Mouse (Mus musculus) kidney, embryonic 15.5 days (tissue): Measurements from ENCODE around the gene Rnf31. TPM values are rescaled to one million over a fixed set of nuclear protein-coding genes. Genes with fewer than 3 reads are reported as not detected.

Source experiments
- ATAC-seq: fragments of 200-750 bp; cut with Nextera tagmentation; replicated peaks from 2 replicates; pipeline ENCODE4 v1.8.0; 2017; ENCODE audit warnings: moderate TSS enrichment; ENCODE audit not compliant: low FRiP score
- H3K27ac ChIP-seq: fragments of 300-500 bp; sonication (generic); 2 replicates; pipeline ENCODE4 v1.5.1; 2015; ENCODE audit warnings: mild to moderate bottlenecking, inconsistent platforms
- H3K27me3 ChIP-seq: fragments of 300-500 bp; sonication (generic); 2 replicates; pipeline ENCODE4 v1.6.1; 2015; ENCODE audit warnings: inconsistent platforms
- H3K36me3 ChIP-seq: fragments of 300-500 bp; sonication (generic); 2 replicates; pipeline ENCODE4 v1.6.1; 2015; ENCODE audit warnings: inconsistent platforms
- H3K4me1 ChIP-seq: fragments of 300-500 bp; sonication (generic); 2 replicates; pipeline ENCODE4 v1.6.1; 2015; ENCODE audit warnings: inconsistent platforms
- H3K4me2 ChIP-seq: fragments of 300-500 bp; sonication (generic); 2 replicates; pipeline ENCODE4 v1.6.1; 2015; ENCODE audit warnings: moderate library complexity, mild to moderate bottlenecking, inconsistent platforms
- H3K4me3 ChIP-seq: fragments of 300-500 bp; sonication (generic); replicated peaks from 2 replicates; pipeline ENCODE4 v1.5.1; 2015; ENCODE audit warnings: mild to moderate bottlenecking, inconsistent platforms
- H3K9ac ChIP-seq: fragments of 300-500 bp; sonication (generic); 2 replicates; pipeline ENCODE4 v1.6.1; 2015; ENCODE audit warnings: mild to moderate bottlenecking, inconsistent platforms
- H3K9me3 ChIP-seq: fragments of 300-500 bp; sonication (generic); replicated peaks from 2 replicates; pipeline ENCODE4 v1.6.1; 2016; ENCODE audit warnings: inconsistent platforms
- WGBS: fragments of 180-500 bp; shearing (Covaris S2); methylation state at CpG from one replicate; pipeline ENCODE4 v1.1.7; 2015; ENCODE audit warnings: mixed read lengths; 5-methylcytosine and 5-hydroxymethylcytosine counted together
- polyA plus RNA-seq: library from polyadenylated mRNA; unstranded; fragments of >200 nt; fragmentation: Nextera tagmentation; extraction: Ambion mirVana; gene quantifications from 2 replicates; pipeline ENCODE4 v1.2.1, GENCODE M21; 2015

Gene Rnf31
- polyA plus RNA-seq, 1 experiment from 2014 or later = 21.7 TPM

DNA sequence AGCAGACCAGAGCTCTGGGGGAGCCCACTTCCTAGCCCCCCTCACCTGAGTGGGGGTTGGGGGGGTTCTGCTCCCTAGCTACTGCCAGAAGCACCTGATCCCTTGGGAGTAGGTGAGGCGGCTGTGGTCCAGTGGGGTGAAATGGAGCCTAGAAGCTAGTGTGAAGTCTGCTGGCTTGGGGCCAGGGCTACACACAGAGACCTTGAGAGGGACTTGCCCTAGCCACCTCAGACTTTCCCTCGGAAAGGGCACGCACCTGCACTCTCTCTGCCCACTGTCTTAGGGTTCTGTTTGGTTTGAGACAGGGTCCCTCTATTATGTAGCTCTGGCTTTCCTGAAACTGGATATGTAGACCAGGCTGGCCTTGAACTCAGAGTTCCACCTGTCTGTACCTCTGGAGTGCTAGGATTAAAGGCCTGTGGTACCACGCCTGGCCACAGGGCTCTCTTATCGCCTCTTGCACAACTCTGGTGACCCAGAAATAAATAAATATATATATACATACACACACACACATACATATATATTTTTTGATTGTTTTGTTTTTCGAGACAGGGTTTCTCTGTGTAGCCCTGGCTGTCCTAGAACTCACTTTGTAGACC, 12.7 kb upstream of the Rnf31 start:
- H3K27me3 ChIP-seq = no peaks in the 10 kb centered on the region
- peak; percentile 45 for ATAC-seq
- no peaks in the 10 kb centered on the region for H3K9me3 ChIP-seq
- H3K9ac ChIP-seq = peak overlapping the region; percentile 88
- peaks cover 23% of the 10 kb centered on the region for H3K36me3 ChIP-seq
- peak overlapping the region; percentile 77 for H3K4me3 ChIP-seq
- H3K27ac ChIP-seq = peak overlapping the region; percentile 86
- peaks cover 29% of the 10 kb centered on the region for H3K4me1 ChIP-seq
- WGBS = 30% methylated on average over 6 of the region's 6 CpGs
- H3K4me2 ChIP-seq = peak overlapping the region; percentile 89

DNA sequence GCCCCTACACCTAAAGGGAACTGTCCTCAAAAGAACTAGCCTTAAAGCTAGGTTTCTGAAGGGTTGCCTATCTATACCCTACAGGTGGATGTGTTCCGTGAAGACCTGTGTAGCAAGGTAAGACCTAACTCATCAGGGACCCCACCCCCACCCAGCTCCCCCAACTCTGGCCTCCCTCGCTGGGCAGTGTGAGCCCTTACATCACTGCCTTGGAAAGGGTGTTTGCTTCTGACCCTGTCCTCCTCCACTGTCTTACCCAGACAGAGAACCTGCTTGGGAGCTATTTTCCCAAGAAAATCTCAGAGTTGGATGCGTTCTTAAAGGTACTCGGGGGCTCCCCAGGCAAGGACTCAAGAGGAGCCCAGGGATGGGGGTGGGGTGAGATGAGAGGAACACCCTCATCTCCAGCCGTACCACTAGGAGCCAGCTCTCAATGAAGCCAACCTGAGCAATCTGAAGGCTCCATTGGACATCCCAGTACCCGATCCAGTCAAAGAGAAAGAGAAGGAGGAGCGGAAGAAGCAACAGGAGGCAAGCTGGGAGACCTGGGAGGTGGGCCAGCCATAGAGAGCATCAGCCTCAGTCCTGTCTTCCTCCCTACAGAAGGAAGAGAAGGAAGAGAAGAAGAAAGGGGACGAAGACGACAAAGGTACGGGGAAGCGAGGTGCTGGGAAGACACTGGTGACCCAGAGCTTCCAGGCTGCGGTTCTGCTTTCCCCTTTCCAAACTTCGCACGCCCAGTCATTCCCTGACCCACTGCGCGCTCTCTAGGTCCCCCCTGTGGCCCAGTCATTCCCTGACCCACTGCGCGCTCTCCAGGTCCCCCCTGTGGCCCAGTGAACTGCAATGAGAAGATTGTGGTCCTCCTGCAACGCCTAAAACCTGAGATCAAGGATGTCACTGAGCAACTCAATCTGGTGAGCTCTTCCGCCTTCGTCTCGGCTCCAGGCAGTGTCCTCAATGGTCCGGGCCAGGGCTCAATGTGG, 11.7 kb upstream of the Rnf31 start:
- no peaks in the 10 kb centered on the region for H3K27me3 ChIP-seq
- H3K9me3 ChIP-seq = no peaks in the 10 kb centered on the region
- H3K27ac ChIP-seq = no peak overlapping the region
- peaks cover 35% of the 10 kb centered on the region for H3K4me1 ChIP-seq
- no peak overlapping the region for H3K9ac ChIP-seq
- WGBS = 91% methylated on average over 23 of the region's 23 CpGs
- ATAC-seq = no peak
- 0 out of 2 replicates have a peak overlapping the region, but pooled peaks have one; percentile 89 for H3K4me2 ChIP-seq
- no peak overlapping the region for H3K4me3 ChIP-seq
- H3K36me3 ChIP-seq = peaks cover 23% of the 10 kb centered on the region

DNA sequence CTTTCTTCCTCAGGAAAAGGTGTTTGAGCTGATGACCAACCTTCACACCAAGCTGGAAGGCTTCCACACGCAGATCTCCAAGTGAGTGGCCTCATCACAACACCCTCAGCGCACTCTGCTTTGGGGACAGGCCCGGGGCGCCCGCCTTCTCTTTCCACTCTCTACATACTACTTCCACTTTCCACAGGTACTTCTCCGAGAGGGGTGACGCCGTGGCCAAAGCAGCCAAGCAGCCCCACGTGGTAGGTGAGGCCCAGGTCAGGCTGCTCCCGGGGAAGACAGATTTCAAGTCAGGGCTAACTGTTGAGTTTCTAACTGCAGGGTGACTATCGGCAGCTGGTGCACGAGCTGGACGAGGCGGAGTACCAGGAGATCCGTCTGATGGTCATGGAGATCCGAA, 10.8 kb upstream of the Rnf31 start:
- no peak overlapping the region for H3K4me2 ChIP-seq
- 96% methylated on average over 16 of the region's 16 CpGs for WGBS
- no peak overlapping the region for H3K27ac ChIP-seq
- H3K36me3 ChIP-seq = peaks cover 23% of the 10 kb centered on the region
- H3K9ac ChIP-seq = no peak overlapping the region
- H3K4me1 ChIP-seq = peaks cover 35% of the 10 kb centered on the region
- no peak for ATAC-seq
- H3K4me3 ChIP-seq = no peak overlapping the region
- H3K27me3 ChIP-seq = no peaks in the 10 kb centered on the region
- H3K9me3 ChIP-seq = no peaks in the 10 kb centered on the region

DNA sequence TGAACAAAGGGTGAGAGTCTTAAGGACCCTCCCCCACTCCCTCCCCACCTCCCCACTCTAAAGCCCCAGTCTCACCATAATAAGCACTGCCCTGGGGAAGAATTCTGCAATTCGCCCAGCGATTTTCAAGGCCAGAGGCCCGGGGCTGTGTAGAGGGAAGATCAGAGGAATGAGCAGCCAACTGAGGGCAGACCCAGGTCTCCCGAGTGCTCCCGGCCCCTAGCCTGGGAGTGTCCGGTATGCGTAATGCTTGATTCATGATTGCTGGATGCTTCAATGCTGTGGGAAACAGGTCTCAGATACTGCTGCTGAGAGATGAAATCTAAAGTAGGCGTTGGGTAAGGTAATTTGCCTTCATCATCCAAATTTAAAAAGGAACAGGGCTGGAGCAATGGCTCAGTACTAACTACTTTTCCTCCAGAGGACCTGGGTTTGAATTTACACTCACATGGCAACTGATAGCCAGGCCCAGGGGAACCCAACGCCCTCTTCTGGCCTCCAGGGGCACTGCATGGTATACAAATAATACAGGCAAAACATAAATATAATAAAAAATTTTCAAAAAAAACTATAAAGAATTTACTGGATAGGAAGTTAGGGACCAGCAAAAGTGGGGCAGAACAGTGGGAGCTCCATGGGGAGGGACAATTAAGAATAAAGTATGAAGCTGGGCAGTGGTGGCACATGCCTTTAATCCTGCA, 9.4 kb upstream of the Rnf31 start:
- H3K4me3 ChIP-seq = no peak overlapping the region
- H3K27me3 ChIP-seq = no peaks in the 10 kb centered on the region
- no peak overlapping the region for H3K27ac ChIP-seq

DNA sequence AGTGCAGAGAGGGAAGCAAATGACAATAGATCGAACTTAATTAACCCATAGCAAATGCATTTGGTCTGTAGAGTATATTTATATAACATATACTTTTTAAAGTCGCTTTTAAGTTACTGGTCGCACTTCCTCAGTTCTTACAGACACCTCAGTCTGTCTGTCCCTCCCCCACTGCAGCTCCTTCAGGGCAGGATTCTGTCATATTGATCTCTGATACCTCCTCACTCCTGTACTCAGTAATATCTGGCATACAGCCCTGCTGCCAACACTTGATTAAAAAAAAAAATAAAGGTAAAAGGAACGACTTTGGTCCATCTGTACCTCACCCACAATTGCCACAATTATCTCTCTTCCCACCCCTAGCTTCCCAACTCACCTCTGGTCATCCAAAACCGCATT, 7.2 kb upstream of the Rnf31 start:
- peak overlapping the region; percentile 58 for H3K4me3 ChIP-seq
- no peak overlapping the region for H3K27ac ChIP-seq
- H3K9ac ChIP-seq = peak overlapping the region; percentile 40
- ATAC-seq = no peak
- H3K36me3 ChIP-seq = peaks cover 45% of the 10 kb centered on the region
- 37% methylated on average over 5 of the region's 5 CpGs for WGBS
- H3K4me2 ChIP-seq = peak overlapping the region; percentile 93
- no peaks in the 10 kb centered on the region for H3K9me3 ChIP-seq
- H3K4me1 ChIP-seq = peaks cover 18% of the 10 kb centered on the region
- H3K27me3 ChIP-seq = no peaks in the 10 kb centered on the region

More for the DNA sequence above, 9.4 kb upstream of the Rnf31 start:
- Histone ChIP-seq H3K9ac (no peak overlapping the region), H3K9me3 (no peaks in the 10 kb centered on the region), H3K36me3 (peaks cover 29% of the 10 kb centered on the region), H3K4me1 (peaks cover 29% of the 10 kb centered on the region), H3K4me2 (no peak overlapping the region)
- ATAC-seq = no peak
- WGBS = 70% methylated on average over 9 of the region's 9 CpGs

DNA sequence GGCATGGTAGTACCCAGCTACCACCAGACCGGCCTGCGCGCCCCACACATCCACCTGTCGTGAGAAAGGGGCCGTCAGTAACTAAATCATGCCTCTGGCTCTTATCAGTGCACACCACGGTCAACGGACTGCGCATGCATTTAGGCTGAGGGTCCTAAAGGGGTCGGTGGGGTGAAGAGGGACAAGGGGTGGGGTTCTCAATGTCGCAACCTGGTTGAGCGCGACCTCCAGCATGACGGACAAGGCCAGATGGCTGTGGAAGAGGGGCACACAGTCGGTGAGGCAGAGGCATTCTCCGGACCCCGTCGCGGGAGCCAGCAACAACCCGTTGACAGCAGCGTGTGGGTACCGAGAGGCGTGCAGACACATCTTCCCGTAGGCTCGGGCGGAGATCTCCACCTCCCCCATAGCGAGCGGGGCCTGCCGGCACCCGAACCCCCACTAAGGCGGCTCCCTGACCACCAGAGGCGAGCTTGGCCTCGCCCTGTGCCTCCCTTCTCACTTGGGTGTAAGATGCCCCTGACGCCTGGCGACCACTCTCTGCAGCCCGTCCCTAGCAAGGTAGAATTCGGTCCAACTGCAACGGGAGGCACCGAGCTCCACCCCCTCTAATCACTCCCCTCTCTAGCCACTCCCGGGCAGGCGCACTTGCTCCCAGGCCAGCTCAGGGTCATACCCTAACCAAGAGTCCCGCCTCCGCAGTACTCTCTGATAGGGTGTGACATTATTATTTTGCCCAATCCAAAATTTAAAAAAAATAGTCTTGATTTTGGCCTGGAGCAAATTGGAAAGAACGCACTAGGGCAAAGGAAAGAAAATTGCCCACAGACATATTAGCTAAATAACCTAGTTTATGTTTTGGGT, 6.6 kb upstream of the Rnf31 start, which contains the start of gene Emc9:
Emc9 (minus strand) TSS at position 601 of the 864 bp plus-strand sequence.
- peak within 1 kb of the TSS; percentile 40 for H3K9ac ChIP-seq
- 3% methylated on average over 43 of the region's 43 CpGs for WGBS
- peaks cover 19% of the 10 kb centered on the region for H3K4me1 ChIP-seq
- H3K4me3 ChIP-seq = peak within 1 kb of the TSS; percentile 58
- no peaks in the 10 kb centered on the region for H3K27me3 ChIP-seq
- H3K4me2 ChIP-seq = peak within 1 kb of the TSS; percentile 93
- ATAC-seq = peak; percentile 88
- H3K36me3 ChIP-seq = peaks cover 44% of the 10 kb centered on the region
- no peak within 1 kb of the TSS for H3K27ac ChIP-seq
- no peaks in the 10 kb centered on the region for H3K9me3 ChIP-seq

DNA sequence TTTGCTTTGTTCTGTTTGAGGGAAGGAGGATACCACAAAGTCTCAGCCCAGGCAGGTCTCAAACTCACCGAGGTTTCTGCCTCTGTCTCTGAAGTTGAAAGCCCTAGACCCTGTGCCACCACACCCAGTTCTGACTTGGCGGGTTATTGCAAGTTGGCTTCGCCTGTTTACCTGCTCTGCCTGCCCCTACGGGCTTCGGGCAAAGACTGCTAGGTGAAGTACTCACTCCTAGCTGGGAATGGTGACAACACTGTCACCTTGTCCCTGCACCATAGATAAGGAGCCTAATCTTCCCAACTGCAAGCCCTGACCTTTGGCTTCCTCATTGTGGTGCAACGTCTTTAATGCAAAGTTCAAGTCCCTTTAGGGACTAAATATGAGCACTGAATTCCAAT, 5.9 kb upstream of the Rnf31 start:
- Histone ChIP-seq H3K27ac (no peak overlapping the region), H3K36me3 (peaks cover 38% of the 10 kb centered on the region), H3K4me3 (peak overlapping the region; percentile 58; the same call in 1 of the 2 replicates), H3K27me3 (no peaks in the 10 kb centered on the region), H3K4me1 (peaks cover 24% of the 10 kb centered on the region), H3K9ac (no peak overlapping the region), H3K4me2 (peak overlapping the region; percentile 93), H3K9me3 (no peaks in the 10 kb centered on the region)
- ATAC-seq = no peak
- 56% methylated on average over 6 of the region's 6 CpGs for WGBS

DNA sequence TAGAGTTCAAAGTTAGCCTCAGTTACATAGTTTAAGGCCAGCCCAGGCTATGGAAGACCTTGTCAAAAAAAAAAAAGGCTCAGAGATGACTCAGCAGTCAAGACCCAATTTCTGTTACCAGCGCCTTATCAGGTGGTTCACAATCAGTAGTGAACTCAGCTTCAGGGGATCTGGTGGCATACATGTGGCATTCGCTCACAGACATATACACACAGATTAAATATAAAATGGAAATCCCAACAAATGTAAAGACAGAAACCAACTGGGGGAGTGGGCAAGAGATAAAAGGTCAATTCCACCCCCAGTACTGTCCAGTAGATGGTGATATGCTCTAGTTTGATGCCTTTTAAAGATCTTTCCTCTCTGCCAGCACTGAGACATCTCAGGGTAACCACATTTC, 5.4 kb upstream of the Rnf31 start:
- no peak overlapping the region for H3K27ac ChIP-seq
- WGBS = 89% methylated on average over 2 of the region's 2 CpGs

DNA sequence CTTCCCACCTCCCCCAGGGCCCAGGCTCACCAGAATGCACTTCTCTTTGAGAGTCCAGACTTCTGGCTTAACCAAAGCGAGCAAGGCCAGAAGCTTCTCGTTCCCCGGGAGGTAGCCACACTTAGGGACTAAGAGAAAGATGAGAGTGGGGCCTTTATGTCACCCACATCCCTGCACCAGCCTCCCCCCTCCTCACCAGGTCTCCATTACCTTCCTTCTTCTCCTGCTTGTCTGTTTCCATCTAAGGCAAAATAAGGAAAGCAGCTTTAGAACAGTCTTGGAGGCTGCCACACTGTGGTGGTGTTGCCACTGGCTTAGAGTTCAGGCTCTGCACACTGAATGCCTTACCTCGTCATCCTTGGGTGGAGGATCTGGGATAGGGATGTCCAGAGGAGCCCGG, 2.2 kb upstream of the Rnf31 start:
- H3K4me1 ChIP-seq = peaks cover 41% of the 10 kb centered on the region
- no peak overlapping the region for H3K4me2 ChIP-seq
- no peak for ATAC-seq
- H3K36me3 ChIP-seq = peaks cover 33% of the 10 kb centered on the region
- no peaks in the 10 kb centered on the region for H3K9me3 ChIP-seq
- no peak overlapping the region for H3K27ac ChIP-seq
- WGBS = 94% methylated on average over 5 of the region's 5 CpGs
- H3K4me3 ChIP-seq = 0 out of 2 replicates have a peak overlapping the region, but pooled peaks have one; percentile 7
- no peaks in the 10 kb centered on the region for H3K27me3 ChIP-seq
- H3K9ac ChIP-seq = no peak overlapping the region

More for the DNA sequence above, 5.4 kb upstream of the Rnf31 start:
- no peak for ATAC-seq
- Histone ChIP-seq H3K4me3 (no peak overlapping the region), H3K36me3 (peaks cover 32% of the 10 kb centered on the region), H3K4me1 (peaks cover 24% of the 10 kb centered on the region), H3K9me3 (no peaks in the 10 kb centered on the region), H3K9ac (no peak overlapping the region), H3K4me2 (no peak overlapping the region), H3K27me3 (no peaks in the 10 kb centered on the region)

DNA sequence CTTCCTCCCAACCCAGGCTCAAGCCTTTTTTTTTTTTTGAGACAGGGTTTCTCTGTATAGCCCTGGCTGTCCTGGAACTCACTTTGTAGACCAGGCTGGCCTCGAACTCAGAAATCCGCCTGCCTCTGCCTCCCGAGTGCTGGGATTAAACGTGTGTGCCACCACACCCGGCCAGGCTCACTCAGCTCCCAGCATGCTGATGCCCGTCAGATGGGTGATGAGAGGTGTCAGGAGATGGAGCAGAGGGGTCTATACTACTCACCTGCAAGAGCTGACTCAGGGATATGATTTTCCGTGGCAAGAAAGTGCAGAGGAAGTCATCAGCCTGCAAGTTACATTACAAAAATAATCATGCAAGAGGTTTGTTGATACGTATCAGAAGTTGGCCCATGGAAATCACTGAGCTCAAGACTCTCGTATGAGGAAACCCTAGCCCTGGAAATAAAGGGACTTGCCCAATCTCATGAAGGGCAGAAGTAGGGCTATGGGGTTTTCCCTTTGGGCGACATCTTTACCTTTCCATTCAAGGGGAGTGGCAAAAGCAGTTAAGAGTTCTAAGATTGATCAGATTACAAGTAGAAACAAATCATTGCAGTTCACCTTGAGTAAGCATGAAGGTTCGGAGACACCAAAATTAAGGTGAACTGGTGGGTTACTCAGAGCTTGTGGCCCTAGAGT, 1.6 kb upstream of the Rnf31 start:
- Histone ChIP-seq H3K4me2 (peak overlapping the region; percentile 89), H3K9ac (peak overlapping the region; percentile 46), H3K36me3 (peaks cover 39% of the 10 kb centered on the region), H3K27me3 (no peaks in the 10 kb centered on the region), H3K27ac (peak overlapping the region; percentile 99), H3K4me1 (peaks cover 35% of the 10 kb centered on the region), H3K9me3 (no peaks in the 10 kb centered on the region), H3K4me3 (peak overlapping the region; percentile 87)
- no peak for ATAC-seq
- 81% methylated on average over 11 of the region's 11 CpGs for WGBS
